Mouse (Mus musculus) limb, embryonic 13.5 days (tissue): ENCODE data around the gene Ctsg. TPM values are rescaled to one million over a fixed set of nuclear protein-coding genes. Genes with fewer than 3 reads are reported as not detected.
"Not testable (repeated sequence)": the region's sequence is repeated elsewhere in the genome, so short reads cannot be mapped to it uniquely, and the experiment has no call there.

Experiments
- ATAC-seq: fragments of 200-750 bp; cut with Nextera tagmentation; 2 replicates; pipeline ENCODE4 v1.8.0; 2017; ENCODE audit warnings: low read depth, moderate number of reproducible peaks, moderate TSS enrichment; ENCODE audit not compliant: low FRiP score
- H3K27ac ChIP-seq: fragments of 300-500 bp; sonication (generic); 2 replicates; pipeline ENCODE4 v1.5.1; 2015; ENCODE audit warnings: inconsistent platforms, mild to moderate bottlenecking, moderate library complexity
- H3K27me3 ChIP-seq: fragments of 300-500 bp; sonication (generic); 2 replicates; pipeline ENCODE4 v1.6.1; 2015; ENCODE audit warnings: mild to moderate bottlenecking, inconsistent platforms
- H3K36me3 ChIP-seq: fragments of 300-500 bp; sonication (generic); 2 replicates; pipeline ENCODE4 v1.6.1; 2015; ENCODE audit warnings: inconsistent platforms, mild to moderate bottlenecking, moderate library complexity
- H3K4me1 ChIP-seq: fragments of 300-500 bp; sonication (generic); 2 replicates; pipeline ENCODE4 v1.6.1; 2015; ENCODE audit warnings: inconsistent platforms
- H3K4me2 ChIP-seq: fragments of 300-500 bp; sonication (generic); replicated peaks from 2 replicates; pipeline ENCODE4 v1.6.1; 2015; ENCODE audit warnings: inconsistent platforms, mild to moderate bottlenecking, moderate library complexity
- H3K4me3 ChIP-seq: fragments of 300-500 bp; sonication (generic); 2 replicates; pipeline ENCODE4 v1.5.1; 2015; ENCODE audit warnings: moderate library complexity, mild to moderate bottlenecking, inconsistent platforms
- H3K9ac ChIP-seq: fragments of 300-500 bp; sonication (generic); 2 replicates; pipeline ENCODE4 v1.6.1; 2015; ENCODE audit warnings: mild to moderate bottlenecking, inconsistent platforms
- H3K9me3 ChIP-seq: fragments of 300-500 bp; sonication (generic); 2 replicates; pipeline ENCODE4 v1.6.1; 2016; ENCODE audit warnings: inconsistent platforms
- WGBS: fragments of 180-500 bp; shearing (Covaris S2); methylation state at CpG from one replicate; pipeline ENCODE4 v1.1.7; 2015; 5-methylcytosine and 5-hydroxymethylcytosine counted together
- polyA plus RNA-seq: library from polyadenylated mRNA; unstranded; fragments of >200 nt; fragmentation: Nextera tagmentation; extraction: Ambion mirVana; gene quantifications from 2 replicates; pipeline ENCODE4 v1.2.1, GENCODE M21; 2015

Gene Ctsg
- polyA plus RNA-seq, result 0.57 TPM in 1 of 2 replicates, not detected in the other

DNA sequence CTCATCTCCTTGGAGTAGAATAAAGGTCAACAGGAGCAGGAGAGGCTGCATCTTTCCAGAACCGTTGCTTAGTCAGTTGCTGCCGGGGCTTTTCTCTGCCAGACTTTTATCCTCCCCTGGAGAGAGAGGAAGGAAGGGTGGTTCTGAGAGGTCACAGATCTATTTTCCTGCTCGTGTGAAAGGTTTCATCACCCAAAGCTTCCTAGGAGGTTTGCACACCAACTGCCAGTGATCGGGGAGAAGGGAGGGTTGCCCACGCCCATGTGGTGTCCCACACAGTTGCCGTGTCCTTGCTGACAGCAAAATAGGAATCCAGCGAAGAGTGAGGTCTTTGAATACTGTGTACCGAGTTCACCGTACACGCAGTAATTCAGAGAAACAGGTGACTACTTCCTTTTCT, at the start of gene Ctsg:
Ctsg (minus strand) TSS at position 189 of the 400 bp plus-strand sequence.
- Histone ChIP-seq H3K36me3 (no peaks in the 10 kb centered on the region), H3K4me1 (no peaks in the 10 kb centered on the region), H3K27me3 (no peaks in the 10 kb centered on the region), H3K9me3 (no peaks in the 10 kb centered on the region), H3K9ac (no peak within 1 kb of the TSS), H3K27ac (no peak within 1 kb of the TSS), H3K4me3 (no peak within 1 kb of the TSS), H3K4me2 (no peak within 1 kb of the TSS)
- WGBS, result 78% methylated on average over 10 of the region's 10 CpGs
- ATAC-seq, result no peak

GRCm38 (mm10) chr14:56133675-56134074, 31.3 kb upstream of the Ctsg start:
- 83% methylated on average over 1 of the region's 1 CpGs for WGBS
- H3K27ac ChIP-seq, H3K4me1 ChIP-seq, ATAC-seq, H3K27me3 ChIP-seq, H3K4me3 ChIP-seq, H3K9ac ChIP-seq, H3K9me3 ChIP-seq, H3K4me2 ChIP-seq, H3K36me3 ChIP-seq: not testable (repeated sequence)

DNA sequence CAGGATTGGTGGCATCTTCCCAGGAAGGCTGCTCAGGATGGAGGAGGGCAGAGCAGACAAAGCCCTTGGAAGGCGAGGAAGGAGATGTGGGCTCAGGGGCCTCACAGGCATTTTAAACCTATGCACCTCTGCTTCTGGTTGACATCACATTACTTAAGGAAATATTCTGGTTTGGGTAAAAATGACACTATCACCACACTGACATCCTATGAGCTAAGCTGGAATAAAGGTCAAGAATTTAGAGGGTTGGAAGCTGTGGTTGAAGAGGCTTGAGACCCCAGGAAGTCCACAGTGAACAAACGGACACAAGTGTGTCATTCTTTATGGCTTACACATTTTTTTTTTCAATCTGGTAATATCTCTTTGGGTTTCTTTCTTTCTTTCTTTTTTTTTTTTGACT, 30.1 kb upstream of the Ctsg start, which contains the start of gene Gzmd:
Gzmd (minus strand) TSS at position 101 of the 400 bp plus-strand sequence.
- H3K9me3 ChIP-seq, H3K4me1 ChIP-seq, H3K9ac ChIP-seq, H3K36me3 ChIP-seq, H3K27me3 ChIP-seq, H3K4me2 ChIP-seq, H3K4me3 ChIP-seq, H3K27ac ChIP-seq, ATAC-seq: not testable (repeated sequence)
- 78% methylated on average over 2 of the region's 2 CpGs for WGBS

GRCm38 (mm10) chr14:56128341-56128740, 26.0 kb upstream of the Ctsg start:
- Histone ChIP-seq H3K27me3 (no peaks in the 10 kb centered on the region), H3K9me3 (no peaks in the 10 kb centered on the region), H3K36me3 (no peaks in the 10 kb centered on the region), H3K4me3 (no peak overlapping the region), H3K4me2 (no peak overlapping the region), H3K27ac (no peak overlapping the region), H3K9ac (no peak overlapping the region), H3K4me1 (no peaks in the 10 kb centered on the region)
- no peak for ATAC-seq
- WGBS, result 50% methylated on average over 3 of the region's 3 CpGs

DNA sequence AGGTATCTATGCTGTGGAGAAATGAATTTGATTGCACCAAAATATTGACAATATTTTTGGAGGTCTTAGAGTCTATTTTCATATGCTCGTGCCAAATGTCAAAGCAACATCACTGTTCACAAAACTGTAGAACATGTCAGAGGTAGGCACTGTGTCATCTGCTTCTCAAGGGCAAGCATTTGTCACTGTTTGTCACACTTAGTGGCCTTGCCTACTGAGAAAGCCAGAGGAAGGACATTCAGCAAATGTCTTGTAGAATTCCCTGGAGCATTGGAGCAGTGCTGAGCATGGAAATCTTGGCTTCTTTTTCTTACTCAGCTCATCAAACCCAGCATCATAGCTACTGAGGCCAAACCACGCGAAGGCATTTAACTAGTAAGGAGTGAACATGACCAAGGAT, 21.1 kb upstream of the Ctsg start:
- H3K4me3 ChIP-seq, result no peak overlapping the region
- WGBS, result 82% methylated on average over 3 of the region's 3 CpGs
- no peak overlapping the region for H3K27ac ChIP-seq
- no peaks in the 10 kb centered on the region for H3K4me1 ChIP-seq
- no peaks in the 10 kb centered on the region for H3K27me3 ChIP-seq
- no peak overlapping the region for H3K4me2 ChIP-seq
- H3K36me3 ChIP-seq, result no peaks in the 10 kb centered on the region
- no peak overlapping the region for H3K9ac ChIP-seq
- ATAC-seq, result no peak
- H3K9me3 ChIP-seq, result no peaks in the 10 kb centered on the region

DNA sequence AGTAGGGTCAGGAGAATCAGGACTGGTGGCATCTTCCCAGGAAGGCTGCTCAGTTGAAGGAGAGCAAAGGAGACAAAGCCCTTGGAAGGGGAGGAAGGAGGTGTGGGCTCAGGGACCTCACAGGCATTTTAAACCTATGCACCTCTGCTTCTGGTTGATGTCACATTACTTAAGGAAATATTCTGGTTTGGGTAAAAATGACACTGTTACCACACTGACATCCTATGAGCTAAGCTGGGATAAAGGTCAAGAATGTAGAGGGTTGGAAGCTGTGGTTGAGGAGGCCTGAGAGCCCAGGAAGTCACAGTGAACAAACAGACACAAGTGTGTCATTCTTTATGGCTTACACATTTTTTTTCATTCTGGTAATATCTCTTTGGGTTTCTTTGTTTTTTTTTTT, 18.2 kb upstream of the Ctsg start, which contains the start of gene Gzme:
Gzme (minus strand) TSS at position 101 of the 400 bp plus-strand sequence.
- H3K9me3 ChIP-seq, result no peaks in the 10 kb centered on the region
- no peaks in the 10 kb centered on the region for H3K4me1 ChIP-seq
- no peak within 1 kb of the TSS for H3K4me2 ChIP-seq
- H3K27me3 ChIP-seq, result no peaks in the 10 kb centered on the region
- H3K27ac ChIP-seq, result no peak within 1 kb of the TSS
- H3K4me3 ChIP-seq, result no peak within 1 kb of the TSS
- no peak within 1 kb of the TSS for H3K9ac ChIP-seq
- ATAC-seq, result no peak
- no peaks in the 10 kb centered on the region for H3K36me3 ChIP-seq

DNA sequence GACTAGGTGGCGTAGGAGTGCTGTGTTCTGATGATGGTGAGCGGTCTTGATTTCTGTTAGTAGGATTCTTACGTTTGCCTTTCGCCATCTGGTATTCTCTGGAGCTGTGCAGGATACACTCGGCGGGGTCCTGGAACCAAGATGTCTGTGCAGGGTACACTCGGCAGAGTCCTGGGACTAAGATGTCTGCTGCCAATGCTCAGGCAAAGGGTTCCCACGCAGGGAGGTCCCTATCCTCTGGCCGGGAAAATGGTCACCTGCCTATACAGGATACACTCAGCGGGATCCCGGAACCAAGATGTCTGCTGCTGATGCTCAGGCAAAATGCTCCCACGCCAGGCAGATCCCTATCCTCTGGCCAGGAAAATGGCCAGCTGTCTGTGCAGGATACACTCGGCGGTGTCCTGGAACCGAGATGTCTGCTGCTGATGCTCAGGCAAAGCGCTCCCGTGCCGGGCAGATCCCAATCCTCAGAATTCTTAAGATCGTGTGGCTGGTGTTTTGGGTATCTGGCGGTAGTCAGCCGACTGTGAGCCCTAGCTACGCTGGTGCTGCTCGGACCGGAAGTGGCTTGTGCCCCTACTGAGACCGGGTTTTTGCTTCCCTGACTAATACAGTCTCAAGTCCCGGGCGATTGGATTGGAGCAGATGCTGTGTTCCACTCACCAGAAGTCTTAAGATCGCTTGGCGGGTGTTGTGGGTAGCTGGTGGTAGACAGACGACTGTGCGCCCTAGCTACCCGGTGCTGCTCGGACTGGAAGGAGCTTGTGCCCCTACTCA, 13.3 kb upstream of the Ctsg start:
- H3K27me3 ChIP-seq, H3K9ac ChIP-seq, H3K9me3 ChIP-seq, H3K4me2 ChIP-seq, H3K4me1 ChIP-seq, H3K27ac ChIP-seq, ATAC-seq, H3K4me3 ChIP-seq, H3K36me3 ChIP-seq: not testable (repeated sequence)
- 91% methylated on average over 33 of the region's 33 CpGs for WGBS

DNA sequence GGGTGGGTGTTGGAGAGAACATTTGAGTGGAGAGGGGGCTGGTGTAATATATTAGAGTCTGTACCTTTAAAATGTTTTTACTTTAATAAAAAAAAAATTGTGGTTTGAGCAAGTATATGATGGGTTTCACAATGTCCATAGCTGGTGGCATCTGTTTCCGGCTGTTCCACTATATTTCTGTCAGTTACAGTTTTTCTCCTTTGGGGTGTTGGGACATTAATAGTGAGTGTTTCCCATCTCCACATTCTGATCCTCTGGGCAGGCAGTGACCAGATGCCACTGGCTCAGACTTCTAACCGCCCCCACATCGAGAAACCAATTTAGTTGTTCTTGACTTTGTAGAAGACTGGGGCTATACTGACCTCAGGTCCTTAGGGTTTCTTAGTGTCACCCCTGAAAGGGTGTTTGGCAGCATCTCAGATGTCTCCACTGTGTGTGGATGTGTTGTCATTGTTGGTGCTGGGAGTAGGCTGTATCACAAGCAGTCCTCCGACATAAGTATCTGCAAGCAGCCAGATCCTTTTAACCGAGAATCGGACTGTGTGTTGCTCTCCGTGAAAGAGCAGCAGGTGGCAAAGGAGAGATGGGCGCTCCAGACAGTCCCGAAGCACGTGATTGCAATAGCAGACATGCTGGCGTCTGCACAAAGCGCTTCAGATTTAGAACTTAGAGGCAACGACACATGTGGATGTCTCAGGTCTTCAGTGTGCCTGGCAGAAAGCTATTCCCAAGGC, 3.2 kb upstream of the Ctsg start:
- Histone ChIP-seq H3K9me3 (no peaks in the 10 kb centered on the region), H3K36me3 (no peaks in the 10 kb centered on the region), H3K27me3 (no peaks in the 10 kb centered on the region), H3K4me3 (no peak overlapping the region), H3K27ac (no peak overlapping the region), H3K9ac (no peak overlapping the region), H3K4me2 (no peak overlapping the region), H3K4me1 (no peaks in the 10 kb centered on the region)
- ATAC-seq, result no peak
- 77% methylated on average over 13 of the region's 13 CpGs for WGBS

- Histone ChIP-seq H3K9ac (no peak overlapping the region), H3K4me3 (no peak overlapping the region), H3K4me1 (no peaks in the 10 kb centered on the region), H3K27ac (no peak overlapping the region), H3K36me3 (no peaks in the 10 kb centered on the region), H3K27me3 (no peaks in the 10 kb centered on the region), H3K4me2 (no peak overlapping the region), H3K9me3 (no peaks in the 10 kb centered on the region)
- ATAC-seq, result no peak
- 89% methylated on average over 5 of the region's 5 CpGs for WGBS
Observed at GRCm38 (mm10) chr14:56105016-56105415, 2.6 kb upstream of the Ctsg start.

GRCm38 (mm10) chr14:56103452-56103851, 1.1 kb upstream of the Ctsg start:
- ATAC-seq, result no peak
- no peaks in the 10 kb centered on the region for H3K4me1 ChIP-seq
- 79% methylated on average over 3 of the region's 3 CpGs for WGBS
- no peaks in the 10 kb centered on the region for H3K36me3 ChIP-seq
- no peaks in the 10 kb centered on the region for H3K9me3 ChIP-seq
- H3K4me3 ChIP-seq, result no peak overlapping the region
- H3K27me3 ChIP-seq, result no peaks in the 10 kb centered on the region
- no peak overlapping the region for H3K27ac ChIP-seq
- H3K9ac ChIP-seq, result no peak overlapping the region
- H3K4me2 ChIP-seq, result no peak overlapping the region

DNA sequence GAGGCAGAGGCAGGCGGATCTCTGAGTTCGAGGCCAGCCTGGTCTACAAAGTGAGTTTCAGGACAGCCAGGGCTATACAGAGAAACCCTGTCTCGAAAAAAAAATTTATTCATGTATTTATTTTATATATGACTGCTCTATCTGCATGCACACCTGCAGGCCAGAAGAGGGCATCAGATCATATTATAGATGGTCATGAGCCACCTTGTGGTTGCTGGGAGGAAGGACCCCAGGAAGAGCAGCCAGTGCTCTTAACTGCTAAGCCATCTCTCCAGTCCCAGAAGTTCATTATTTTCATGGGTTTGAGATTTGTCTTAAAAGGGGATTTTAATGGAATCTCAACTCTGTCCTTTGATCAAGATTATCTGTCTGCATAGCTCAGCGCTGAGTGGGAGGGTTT, 3.4 kb downstream of the Ctsg start:
- 82% methylated on average over 4 of the region's 4 CpGs for WGBS
- Histone ChIP-seq H3K27me3 (no peaks in the 10 kb centered on the region), H3K4me2 (no peak overlapping the region), H3K27ac (no peak overlapping the region), H3K4me3 (no peak overlapping the region), H3K4me1 (no peaks in the 10 kb centered on the region), H3K36me3 (no peaks in the 10 kb centered on the region), H3K9me3 (no peaks in the 10 kb centered on the region), H3K9ac (no peak overlapping the region)
- ATAC-seq, result no peak

DNA sequence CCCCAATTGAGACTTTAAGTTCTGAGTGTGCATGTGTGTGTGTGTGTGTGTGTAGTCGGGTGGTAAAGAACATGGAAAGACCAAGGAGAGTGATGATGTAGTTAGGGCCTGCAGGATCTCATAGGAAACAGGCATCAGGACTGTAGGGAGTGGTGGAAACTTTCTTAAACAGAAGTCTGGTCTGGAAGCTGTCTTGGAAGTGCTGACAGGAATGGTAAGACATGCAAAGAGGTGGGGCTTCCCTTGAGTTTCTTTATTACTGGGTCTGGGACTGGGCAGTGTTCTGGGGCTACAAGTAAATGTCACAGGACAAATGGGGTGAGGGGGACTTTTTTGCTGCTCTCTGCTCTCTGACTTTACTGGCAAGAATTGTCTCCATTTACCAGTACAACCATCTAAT, 4.8 kb downstream of the Ctsg start:
- Histone ChIP-seq H3K9ac (no peak overlapping the region), H3K9me3 (no peaks in the 10 kb centered on the region), H3K4me3 (no peak overlapping the region), H3K27me3 (no peaks in the 10 kb centered on the region), H3K4me1 (no peaks in the 10 kb centered on the region), H3K36me3 (no peaks in the 10 kb centered on the region), H3K4me2 (no peak overlapping the region), H3K27ac (no peak overlapping the region)
- 70% methylated on average over 1 of the region's 1 CpGs for WGBS
- no peak for ATAC-seq
